Mouse (Mus musculus) olfactory bulb, adult 2 months (tissue): ENCODE data around the gene Rnf182. TPM values are rescaled to one million over a fixed set of nuclear protein-coding genes. Genes with fewer than 3 reads are reported as not detected.
A peak's percentile ranks its signal among the peaks of the same experiment; 100 is the strongest.

Experiments used
- H3K27ac ChIP-seq: fragments of 200-500 bp; 2 replicates; pipeline ENCODE4 v1.5.1; 2012; ENCODE audit warnings: low read depth, low read length; ENCODE audit not compliant: insufficient read depth
- H3K4me1 ChIP-seq: fragments of 200-500 bp; 2 replicates; pipeline ENCODE4 v1.6.1; 2012; ENCODE audit warnings: low read length; ENCODE audit not compliant: control insufficient read depth, insufficient read depth
- H3K4me3 ChIP-seq: fragments of 200-500 bp; 2 replicates; pipeline ENCODE4 v1.5.1; 2012; ENCODE audit warnings: mild to moderate bottlenecking, low read depth, low read length, moderate library complexity; ENCODE audit not compliant: insufficient read depth
- CTCF ChIP-seq: fragments of 200-500 bp; IDR thresholded peaks from 2 replicates; pipeline ENCODE4 v1.5.1; 2012; ENCODE audit warnings: low read depth, mild to moderate bottlenecking, low read length, moderate library complexity; ENCODE audit not compliant: insufficient read depth
- POLR2A ChIP-seq: fragments of 200-500 bp; IDR thresholded peaks from 2 replicates; pipeline ENCODE4 v1.6.1; 2012; ENCODE audit warnings: mild to moderate bottlenecking, low read depth, low read length, moderate library complexity; ENCODE audit not compliant: insufficient read depth
- WGBS: fragments of 180-500 bp; shearing (Covaris S2); methylation state at CpG from one replicate; pipeline ENCODE4 v1.1.7; 2018; 5-methylcytosine and 5-hydroxymethylcytosine counted together
- polyA plus RNA-seq: library from polyadenylated mRNA; stranded (reverse); fragments of >200 nt; gene quantifications from 2 replicates; pipeline ENCODE4 v1.2.4, GENCODE M21; 2012; ENCODE audit warnings: low replicate concordance; ENCODE audit not compliant: missing spikeins, insufficient read depth, insufficient read length

Gene Rnf182
- polyA plus RNA-seq, 1 experiment = not detected

GRCm38 (mm10) chr13:43706387-43706786 is 90.9 kb downstream of the Rnf182 start:
- no peak for TF ChIP-seq POLR2A
- TF ChIP-seq CTCF = no peak
- Histone ChIP-seq H3K4me1 (no peaks in the 10 kb centered on the region), H3K27ac (no peak overlapping the region), H3K4me3 (no peak overlapping the region)
- 75% methylated on average over 4 of the region's 4 CpGs for WGBS

GRCm38 (mm10) chr13:43709529-43709928 is 94.0 kb downstream of the Rnf182 start:
- Histone ChIP-seq H3K27ac (no peak overlapping the region), H3K4me1 (no peaks in the 10 kb centered on the region), H3K4me3 (no peak overlapping the region)
- TF ChIP-seq CTCF (no peak), POLR2A (no peak)
- WGBS = 75% methylated on average over 3 of the region's 3 CpGs

GRCm38 (mm10) chr13:43711708-43712314 is 96.3 kb downstream of the Rnf182 start:
- H3K4me3 ChIP-seq = no peak overlapping the region
- peaks cover 3% of the 10 kb centered on the region; the same call in 1 of the 2 replicates for H3K4me1 ChIP-seq
- H3K27ac ChIP-seq = peak overlapping the region; percentile 63
- no peak for TF ChIP-seq CTCF
- no peak for TF ChIP-seq POLR2A
- 66% methylated on average over 7 of the region's 7 CpGs for WGBS

GRCm38 (mm10) chr13:43714741-43715140 is 99.2 kb downstream of the Rnf182 start:
- TF ChIP-seq CTCF (no peak), POLR2A (no peak)
- H3K27ac ChIP-seq = no peak overlapping the region
- 70% methylated on average over 6 of the region's 6 CpGs for WGBS

GRCm38 (mm10) chr13:43715466-43715865 is 100.0 kb downstream of the Rnf182 start:
- TF ChIP-seq CTCF (no peak), POLR2A (no peak)
- Histone ChIP-seq H3K4me3 (no peak overlapping the region), H3K27ac (no peak overlapping the region), H3K4me1 (peaks cover 3% of the 10 kb centered on the region; the same call in 1 of the 2 replicates)
- 80% methylated on average over 5 of the region's 5 CpGs for WGBS

More at GRCm38 (mm10) chr13:43714741-43715140, 99.2 kb downstream of the Rnf182 start:
- no peak overlapping the region for H3K4me3 ChIP-seq
- peaks cover 3% of the 10 kb centered on the region; the same call in 1 of the 2 replicates for H3K4me1 ChIP-seq

- WGBS = 47% methylated on average over 6 of the region's 6 CpGs
These were observed 101.1 kb downstream of the Rnf182 start for GRCm38 (mm10) chr13:43716514-43717036.

GRCm38 (mm10) chr13:43718173-43718572 is 102.7 kb downstream of the Rnf182 start:
- Histone ChIP-seq H3K4me1 (peaks cover 3% of the 10 kb centered on the region; the same call in 1 of the 2 replicates), H3K4me3 (no peak overlapping the region), H3K27ac (no peak overlapping the region)
- WGBS = 93% methylated on average over 7 of the region's 7 CpGs
- no peak for TF ChIP-seq POLR2A
- TF ChIP-seq CTCF = no peak

More at GRCm38 (mm10) chr13:43716514-43717036, 101.1 kb downstream of the Rnf182 start:
- H3K4me3 ChIP-seq = no peak overlapping the region
- H3K4me1 ChIP-seq = peaks cover 3% of the 10 kb centered on the region; the same call in 1 of the 2 replicates
- H3K27ac ChIP-seq = no peak overlapping the region
- TF ChIP-seq POLR2A (no peak), CTCF (no peak)

GRCm38 (mm10) chr13:43720496-43720895 is 105.0 kb downstream of the Rnf182 start:
- Histone ChIP-seq H3K27ac (no peak overlapping the region), H3K4me1 (peaks cover 3% of the 10 kb centered on the region; the same call in 1 of the 2 replicates), H3K4me3 (no peak overlapping the region)
- TF ChIP-seq POLR2A (no peak), CTCF (no peak)
- WGBS = 65% methylated on average over 8 of the region's 8 CpGs

Other genes with a start within 250 kb of the Rnf182 start
- 465 TPM in 1 of 2 replicates, not detected in the other for gene Nol7, start 217.3 kb upstream of the Rnf182 start, polyA plus RNA-seq
- gene Ranbp9, start 134.4 kb upstream of the Rnf182 start, polyA plus RNA-seq = 568 TPM in 1 of 2 replicates, not detected in the other
- gene Mcur1, start 55.5 kb upstream of the Rnf182 start, polyA plus RNA-seq = not detected in 2 replicates
- not detected in 2 replicates for gene Cd83, start 169.1 kb downstream of the Rnf182 start, polyA plus RNA-seq